Mouse (Mus musculus): ENCODE data around the gene Ikbke. TPM values are rescaled to one million over a fixed set of nuclear protein-coding genes. Genes with fewer than 3 reads are reported as not detected.

Gene Ikbke
- polyA plus RNA-seq, 1 experiment from 2014 or later: 3.9 TPM

DNA sequence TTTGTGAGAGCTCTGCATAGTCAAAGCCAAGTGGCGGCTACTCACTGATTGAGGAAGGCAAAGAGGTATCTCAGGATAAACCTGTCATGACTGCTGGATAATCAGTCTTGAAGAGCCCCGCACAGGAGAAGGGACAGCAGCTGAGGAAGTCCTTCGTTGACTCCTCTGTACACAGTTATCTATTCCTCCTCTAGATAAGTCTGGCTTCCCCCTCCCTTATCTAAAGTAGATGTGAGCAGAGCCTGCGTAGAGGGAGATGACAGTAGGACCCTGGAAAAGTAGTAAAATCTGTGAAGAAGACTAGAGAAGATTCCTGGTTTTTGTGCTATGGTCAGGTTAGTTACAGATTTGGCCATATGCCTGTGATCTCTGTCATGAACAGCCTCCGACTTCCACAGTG lies 38.2 kb upstream of the Ikbke start:
- DNase-seq (no peak), ATAC-seq (no peak)
- Histone ChIP-seq H3K4me2 (ENCODE audit: low read depth, low read length) (no peak overlapping the region), H3K9me3 (ENCODE audit: low read length) (no peaks in the 10 kb centered on the region), H3K27me3 (ENCODE audit: insufficient read depth, low read length) (no peaks in the 10 kb centered on the region), H3K27ac (ENCODE audit: low read depth) (no peak overlapping the region), H3K4me1 (ENCODE audit: insufficient read depth) (no peaks in the 10 kb centered on the region), H3K9ac (replicated peaks) (no peak overlapping the region), H3K4me3 (ENCODE audit: low read depth, low read length) (no peak overlapping the region), H3K36me3 (replicated peaks; ENCODE audit: insufficient read depth, low read length) (peaks cover 41% of the 10 kb centered on the region)
- 53% methylated on average over 5 of the region's 5 CpGs for WGBS (ENCODE audit: insufficient replicate concordance)
- TF ChIP-seq EP300 (IDR thresholded peaks at IDR 0.05; ENCODE audit: low read depth) (no peak), CTCF (IDR thresholded peaks at IDR 0.05; ENCODE audit: low read depth) (no peak)

DNA sequence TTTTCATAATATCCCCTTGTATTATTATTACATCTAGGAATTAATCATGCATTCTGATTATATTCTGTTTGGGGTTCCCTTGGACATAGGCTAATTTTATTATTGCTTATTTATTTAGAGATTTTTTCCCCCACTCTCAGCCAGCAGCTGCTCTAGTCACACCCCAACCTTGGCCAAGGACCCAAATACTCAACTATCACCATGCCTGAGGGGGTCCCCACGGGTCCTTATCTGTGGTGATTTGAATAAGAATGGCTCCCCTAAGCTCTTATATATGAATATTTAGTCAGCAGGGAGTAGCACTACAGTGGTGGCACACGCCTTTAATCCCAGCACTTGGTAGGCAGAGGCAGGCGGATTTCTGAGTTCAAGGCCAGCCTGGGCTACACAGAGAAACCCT lies 31.9 kb upstream of the Ikbke start:
- Histone ChIP-seq H3K4me2 (ENCODE audit: low read depth, low read length) (no peak overlapping the region), H3K27ac (ENCODE audit: low read depth) (no peak overlapping the region), H3K36me3 (replicated peaks; ENCODE audit: insufficient read depth, low read length) (peaks cover 35% of the 10 kb centered on the region), H3K27me3 (ENCODE audit: insufficient read depth, low read length) (no peaks in the 10 kb centered on the region), H3K4me1 (ENCODE audit: insufficient read depth) (no peaks in the 10 kb centered on the region), H3K4me3 (ENCODE audit: low read depth, low read length) (no peak overlapping the region), H3K9me3 (ENCODE audit: low read length) (no peaks in the 10 kb centered on the region), H3K9ac (replicated peaks) (no peak overlapping the region)
- ATAC-seq (no peak), DNase-seq (no peak)
- TF ChIP-seq EP300 (IDR thresholded peaks at IDR 0.05; ENCODE audit: low read depth) (no peak), CTCF (IDR thresholded peaks at IDR 0.05; ENCODE audit: low read depth) (no peak)
- 76% methylated on average over 3 of the region's 3 CpGs for WGBS (ENCODE audit: insufficient replicate concordance)

- DNase-seq (no peak), ATAC-seq (no peak)
- Histone ChIP-seq H3K36me3 (replicated peaks; ENCODE audit: insufficient read depth, low read length) (peaks cover 26% of the 10 kb centered on the region), H3K27ac (ENCODE audit: low read depth) (no peak overlapping the region), H3K4me3 (ENCODE audit: low read depth, low read length) (no peak overlapping the region), H3K27me3 (ENCODE audit: insufficient read depth, low read length) (no peaks in the 10 kb centered on the region), H3K4me1 (ENCODE audit: insufficient read depth) (no peaks in the 10 kb centered on the region), H3K4me2 (ENCODE audit: low read depth, low read length) (no peak overlapping the region), H3K9ac (replicated peaks) (no peak overlapping the region), H3K9me3 (ENCODE audit: low read length) (no peaks in the 10 kb centered on the region)
- WGBS (ENCODE audit: insufficient replicate concordance): 84% methylated on average over 5 of the region's 5 CpGs
- TF ChIP-seq EP300 (IDR thresholded peaks at IDR 0.05; ENCODE audit: low read depth) (no peak), CTCF (IDR thresholded peaks at IDR 0.05; ENCODE audit: low read depth) (no peak)
Observed at GRCm38 (mm10) chr1:131310237-131310818, 30.9 kb upstream of the Ikbke start.

DNA sequence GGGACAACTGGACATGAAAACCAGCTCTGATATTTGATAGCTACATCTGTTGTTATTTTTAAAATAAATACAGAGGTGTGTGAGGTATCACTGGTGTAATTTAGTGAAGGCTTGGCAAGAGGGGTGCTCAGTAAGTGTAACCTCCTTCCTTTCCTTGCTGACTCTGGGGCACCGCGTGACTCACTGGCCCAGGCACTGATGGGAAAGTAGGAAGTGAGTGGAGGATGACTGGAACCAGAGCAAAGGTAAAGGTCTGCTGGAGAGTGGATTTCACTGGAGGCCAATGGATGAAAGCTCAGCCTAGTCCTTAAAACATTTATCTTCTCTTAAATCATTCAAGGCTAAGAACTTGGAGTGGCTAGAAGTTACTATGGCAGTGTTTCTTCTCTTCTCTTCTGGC lies 21.3 kb upstream of the Ikbke start:
- no peak for ATAC-seq
- no peak overlapping the region for H3K9ac ChIP-seq (replicated peaks)
- no peaks in the 10 kb centered on the region for H3K27me3 ChIP-seq (ENCODE audit: insufficient read depth, low read length)
- H3K4me3 ChIP-seq (ENCODE audit: low read depth, low read length): no peak overlapping the region
- H3K27ac ChIP-seq (ENCODE audit: low read depth): no peak overlapping the region
- no peaks in the 10 kb centered on the region for H3K9me3 ChIP-seq (ENCODE audit: low read length)
- WGBS (ENCODE audit: insufficient replicate concordance): 89% methylated on average over 2 of the region's 2 CpGs
- DNase-seq: no peak
- no peaks in the 10 kb centered on the region for H3K4me1 ChIP-seq (ENCODE audit: insufficient read depth)
- H3K36me3 ChIP-seq (replicated peaks; ENCODE audit: insufficient read depth, low read length): peaks cover 18% of the 10 kb centered on the region
- TF ChIP-seq EP300 (IDR thresholded peaks at IDR 0.05; ENCODE audit: low read depth) (no peak), CTCF (IDR thresholded peaks at IDR 0.05; ENCODE audit: low read depth) (no peak)
- no peak overlapping the region for H3K4me2 ChIP-seq (ENCODE audit: low read depth, low read length)

DNA sequence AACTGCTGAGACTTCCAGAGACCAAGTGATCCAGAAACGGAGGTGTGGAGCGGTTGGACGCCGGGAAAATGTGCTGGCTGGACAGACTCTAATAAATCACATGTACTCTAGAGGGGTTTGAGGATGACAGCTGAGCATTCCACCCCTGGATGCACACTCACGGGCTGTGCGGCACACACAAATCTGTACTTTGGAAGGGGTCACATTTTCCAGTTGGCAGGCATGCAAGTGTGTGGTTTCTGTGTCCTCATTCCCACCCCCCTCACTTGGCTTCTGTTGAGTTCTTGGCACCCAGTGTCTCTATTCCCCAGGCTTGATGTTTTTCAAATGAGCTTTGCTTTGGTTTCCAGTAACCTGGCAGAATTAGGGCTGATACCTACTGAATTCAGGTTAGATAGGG lies 20.4 kb upstream of the Ikbke start:
- Histone ChIP-seq H3K4me1 (ENCODE audit: insufficient read depth) (no peaks in the 10 kb centered on the region), H3K9me3 (ENCODE audit: low read length) (no peaks in the 10 kb centered on the region), H3K27me3 (ENCODE audit: insufficient read depth, low read length) (no peaks in the 10 kb centered on the region), H3K27ac (ENCODE audit: low read depth) (no peak overlapping the region), H3K4me2 (ENCODE audit: low read depth, low read length) (no peak overlapping the region), H3K9ac (replicated peaks) (no peak overlapping the region), H3K36me3 (replicated peaks; ENCODE audit: insufficient read depth, low read length) (peaks cover 23% of the 10 kb centered on the region), H3K4me3 (ENCODE audit: low read depth, low read length) (no peak overlapping the region)
- 93% methylated on average over 6 of the region's 6 CpGs for WGBS (ENCODE audit: insufficient replicate concordance)
- DNase-seq: no peak
- no peak for ATAC-seq
- TF ChIP-seq EP300 (IDR thresholded peaks at IDR 0.05; ENCODE audit: low read depth) (no peak), CTCF (IDR thresholded peaks at IDR 0.05; ENCODE audit: low read depth) (no peak)

GRCm38 (mm10) chr1:131299240-131299639 lies 19.8 kb upstream of the Ikbke start:
- no peaks in the 10 kb centered on the region for H3K9me3 ChIP-seq (ENCODE audit: low read length)
- no peaks in the 10 kb centered on the region for H3K4me1 ChIP-seq (ENCODE audit: insufficient read depth)
- no peak for ATAC-seq
- H3K36me3 ChIP-seq (replicated peaks; ENCODE audit: insufficient read depth, low read length): peaks cover 24% of the 10 kb centered on the region
- H3K27me3 ChIP-seq (ENCODE audit: insufficient read depth, low read length): no peaks in the 10 kb centered on the region
- DNase-seq: no peak
- H3K9ac ChIP-seq (replicated peaks): no peak overlapping the region
- WGBS (ENCODE audit: insufficient replicate concordance): 75% methylated on average over 3 of the region's 3 CpGs
- H3K4me3 ChIP-seq (ENCODE audit: low read depth, low read length): no peak overlapping the region
- no peak overlapping the region for H3K27ac ChIP-seq (ENCODE audit: low read depth)
- H3K4me2 ChIP-seq (ENCODE audit: low read depth, low read length): no peak overlapping the region
- TF ChIP-seq EP300 (IDR thresholded peaks at IDR 0.05; ENCODE audit: low read depth) (no peak), CTCF (IDR thresholded peaks at IDR 0.05; ENCODE audit: low read depth) (no peak)

DNA sequence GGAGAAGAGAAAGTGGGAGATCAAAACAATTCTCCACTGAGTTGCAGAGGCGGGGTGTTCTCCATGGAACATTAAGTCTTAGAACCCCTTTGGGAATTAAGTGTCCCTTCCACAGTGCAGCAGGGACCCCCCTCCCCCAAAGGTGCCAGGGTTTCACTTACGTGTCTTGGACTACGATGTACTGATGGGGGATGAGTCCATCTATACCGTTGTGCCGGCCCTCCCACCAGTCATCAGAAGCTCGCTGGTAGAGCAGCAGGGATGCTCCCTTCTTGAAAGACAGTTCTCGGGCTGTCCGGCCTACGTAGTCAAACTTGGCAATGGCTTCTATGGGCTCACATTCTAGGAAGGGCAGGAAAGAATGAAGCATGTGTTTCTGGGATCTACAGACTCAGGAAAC lies 18.8 kb upstream of the Ikbke start:
- Histone ChIP-seq H3K27ac (ENCODE audit: low read depth) (no peak overlapping the region), H3K4me2 (ENCODE audit: low read depth, low read length) (no peak overlapping the region), H3K9ac (replicated peaks) (no peak overlapping the region), H3K27me3 (ENCODE audit: insufficient read depth, low read length) (no peaks in the 10 kb centered on the region), H3K36me3 (replicated peaks; ENCODE audit: insufficient read depth, low read length) (peaks cover 25% of the 10 kb centered on the region), H3K9me3 (ENCODE audit: low read length) (no peaks in the 10 kb centered on the region), H3K4me1 (ENCODE audit: insufficient read depth) (no peaks in the 10 kb centered on the region), H3K4me3 (ENCODE audit: low read depth, low read length) (no peak overlapping the region)
- 92% methylated on average over 9 of the region's 9 CpGs for WGBS (ENCODE audit: insufficient replicate concordance)
- DNase-seq (no peak), ATAC-seq (no peak)
- no peak for TF ChIP-seq CTCF (IDR thresholded peaks at IDR 0.05; ENCODE audit: low read depth)
- TF ChIP-seq EP300 (IDR thresholded peaks at IDR 0.05; ENCODE audit: low read depth): no peak
